Comparison of ENCODE assay signal across 9 mouse cellular contexts in genomic region chr7:130709372-130710274, GRCm38 (mm10).
DNase-seq lines count a peak whose midpoint lies in the region; ATAC-seq and TF ChIP-seq lines count a peak whose summit lies in the region.
"Had no signal": no experiment of that assay in that cellular context is flagged by ENCODE, and none has a peak within 500 bp of the region (broad histone marks: within the 10 kb centered on the region; RNA-seq: fewer than 3 reads in every experiment).

No protein-coding gene starts in this region.

- H3K9ac ChIP-seq in lung, embryonic 15.5 days, result no peak overlapping the region

- intact Hi-C loops in gastrocnemius, postnatal 36 days (cut with DNase I), result no loop called here

- H3K79me2 ChIP-seq in myocyte (ENCODE audit: control insufficient read depth, insufficient read depth), result peaks cover 33% of the 10 kb centered on the region

- WGBS in heart, embryonic 10.5 days, result 53% methylated on average over 9 of the region's 9 CpGs
- 45% methylated on average over 9 of the region's 9 CpGs for WGBS in lung, embryonic 15.5 days

- H3K27ac ChIP-seq in heart, embryonic 10.5 days, result peak overlapping the region; percentile 17; the same call in 1 of the 2 replicates
- peak overlapping the region; percentile 58 for H3K27ac ChIP-seq in lung, embryonic 15.5 days
- H3K27ac ChIP-seq: macrophage had no signal

- no peaks in the 10 kb centered on the region for H3K9me3 ChIP-seq in heart, embryonic 10.5 days
- H3K9me3 ChIP-seq in lung, embryonic 15.5 days, result no peaks in the 10 kb centered on the region

- H3K27me3 ChIP-seq in heart, embryonic 10.5 days (ENCODE audit: insufficient read depth, poor library complexity, severe bottlenecking), result no peaks in the 10 kb centered on the region
- H3K27me3 ChIP-seq in lung, embryonic 15.5 days, result no peaks in the 10 kb centered on the region
- H3K27me3 ChIP-seq in myocyte (ENCODE audit: control insufficient read depth, insufficient read depth, insufficient read length), result no peaks in the 10 kb centered on the region

- no peak overlapping the region for H3K4me3 ChIP-seq in heart, embryonic 10.5 days
- no peak overlapping the region for H3K4me3 ChIP-seq in lung, embryonic 15.5 days
- no peak overlapping the region for H3K4me3 ChIP-seq in myocyte

- no peak for TF ChIP-seq POLR2A in myocyte (IDR thresholded peaks at IDR 0.05; ENCODE audit: insufficient read length, low read depth)

- H3K4me1 ChIP-seq in heart, embryonic 10.5 days, result peaks cover 52% of the 10 kb centered on the region
- peaks cover 20% of the 10 kb centered on the region for H3K4me1 ChIP-seq in lung, embryonic 15.5 days

- H3ac ChIP-seq in myocyte (ENCODE audit: control insufficient read depth, insufficient read length), result no peak overlapping the region

- DNase-seq in heart, embryonic 10.5 days (ENCODE audit: low spot score), result no peak
- no peak for DNase-seq in heart, postnatal 4 days
- no peak for DNase-seq in lung, postnatal 10 days
- peak; percentile 59 to 69 for DNase-seq in cerebellum, postnatal 25 days
- DNase-seq in frontal cortex, adult 2 months (ENCODE audit: extremely low spot score in 1 of 2, low spot score in 1 of 2), result no peak
- DNase-seq in gastrocnemius, postnatal 36 days, result no peak

- H3K36me3 ChIP-seq in heart, embryonic 10.5 days, result no peaks in the 10 kb centered on the region
- H3K36me3 ChIP-seq in lung, embryonic 15.5 days, result no peaks in the 10 kb centered on the region
- H3K36me3 ChIP-seq in myocyte (ENCODE audit: control insufficient read depth, insufficient read depth), result no peaks in the 10 kb centered on the region

- no peak; the same call in 1 of the 2 replicates for ATAC-seq in lung, embryonic 15.5 days (ENCODE audit: borderline replicate concordance, extremely low read depth, low FRiP score, low TSS enrichment)

- no peak overlapping the region for H3K4me2 ChIP-seq in lung, embryonic 15.5 days
- H3K4me2 ChIP-seq in myocyte (ENCODE audit: low read depth), result no peak overlapping the region

TF ChIP-seq in myocyte, 11 proteins besides CTCF, POLR2A, EP300 and RAD21:
- TF ChIP-seq E2F4 (IDR thresholded peaks at IDR 0.05; ENCODE audit: insufficient read depth) (no peak), MYOD1 (IDR thresholded peaks at IDR 0.05; ENCODE audit: control insufficient read depth in 1 of 3, insufficient read length in 2 of 3, low read depth in 2 of 3) (peak in 2 of 3 experiments; percentile 60 to 67), MYOG (IDR thresholded peaks at IDR 0.05; ENCODE audit: control insufficient read depth in 1 of 3, insufficient read depth in 1 of 3, insufficient read length in 2 of 3, low read depth in 2 of 3) (peak; percentile 25 to 66 (median 45))
TF ChIP-seq in myocyte: peak in this region for 2.

Comparison
In these comparisons a context has a peak if more than half of its experiments do, and no peak if none do; other contexts are left out.
1. DNase-seq: peak in cerebellum, postnatal 25 days (2 of 2); none in heart, embryonic 10.5 days (single experiment), heart, postnatal 4 days (single experiment), lung, postnatal 10 days (single experiment), frontal cortex, adult 2 months (0 of 2) and gastrocnemius, postnatal 36 days (0 of 2).